Mouse (Mus musculus): ENCODE results near the gene Rnf113a2.

GRCm38 (mm10) chr12:84450718-84451646 is 34.0 kb downstream of the Rnf113a2 start, which contains the start of the genes Aldh6a1 and Lin52:
- TF ChIP-seq ZC3H11A (IDR thresholded peaks at IDR 0.05; ENCODE audit: low read depth, low read length): no peak
- TF ChIP-seq CTCF (conservative IDR thresholded peaks at IDR 0.05 in 1 of 2, IDR thresholded peaks at IDR 0.05 in 1 of 2; ENCODE audit: low read depth in 2 of 2, low read length in 2 of 2): no peak
- TF ChIP-seq SMC3 (IDR thresholded peaks at IDR 0.05; ENCODE audit: low read depth, low read length): no peak
- no peak for TF ChIP-seq ZKSCAN1 (IDR thresholded peaks at IDR 0.05; ENCODE audit: borderline replicate concordance, low read depth, low read length)
- peak; percentile 75 for TF ChIP-seq HCFC1 (IDR thresholded peaks at IDR 0.05; ENCODE audit: low read depth, low read length)
- TF ChIP-seq POLR2A (IDR thresholded peaks at IDR 0.05; ENCODE audit: low read depth, low read length): peak; percentile 74
- TF ChIP-seq MAZ (IDR thresholded peaks at IDR 0.05; ENCODE audit: low read depth, low read length): peak; percentile 69; the same call in 1 of the 2 replicates
